Mouse (Mus musculus) intestine, embryonic 15.5 days (tissue): Measurements from ENCODE around the gene L3mbtl1. TPM values are rescaled to one million over a fixed set of nuclear protein-coding genes. Genes with fewer than 3 reads are reported as not detected.

Experiments used
- ATAC-seq: fragments of 200-750 bp; cut with Nextera tagmentation; 2 replicates; pipeline ENCODE4 v1.8.0; 2017; ENCODE audit warnings: moderate TSS enrichment, moderate library complexity
- H3K27ac ChIP-seq: fragments of 300-500 bp; sonication (generic); 2 replicates; pipeline ENCODE4 v1.5.1; 2015; ENCODE audit warnings: mild to moderate bottlenecking, inconsistent platforms
- H3K27me3 ChIP-seq: fragments of 300-500 bp; sonication (generic); replicated peaks from 2 replicates; pipeline ENCODE4 v1.6.1; 2015; ENCODE audit warnings: inconsistent platforms
- H3K36me3 ChIP-seq: fragments of 300-500 bp; sonication (generic); 2 replicates; pipeline ENCODE4 v1.6.1; 2015; ENCODE audit warnings: inconsistent platforms
- H3K4me1 ChIP-seq: fragments of 300-500 bp; sonication (generic); replicated peaks from 2 replicates; pipeline ENCODE4 v1.6.1; 2015; ENCODE audit warnings: inconsistent platforms
- H3K4me2 ChIP-seq: fragments of 300-500 bp; sonication (generic); replicated peaks from 2 replicates; pipeline ENCODE4 v1.6.1; 2015; ENCODE audit warnings: mild to moderate bottlenecking, inconsistent platforms
- H3K4me3 ChIP-seq: fragments of 300-500 bp; sonication (generic); replicated peaks from 2 replicates; pipeline ENCODE4 v1.5.1; 2015; ENCODE audit warnings: inconsistent platforms
- H3K9ac ChIP-seq: fragments of 300-500 bp; sonication (generic); 2 replicates; pipeline ENCODE4 v1.6.1; 2015; ENCODE audit warnings: inconsistent platforms
- H3K9me3 ChIP-seq: fragments of 300-500 bp; sonication (generic); 2 replicates; pipeline ENCODE4 v1.6.1; 2016; ENCODE audit warnings: inconsistent platforms
- WGBS: fragments of 180-500 bp; shearing (Covaris S2); methylation state at CpG from one replicate; pipeline ENCODE4 v1.1.7; 2015; 5-methylcytosine and 5-hydroxymethylcytosine counted together
- polyA plus RNA-seq: library from polyadenylated mRNA; unstranded; fragments of >200 nt; fragmentation: Nextera tagmentation; extraction: Ambion mirVana; gene quantifications from 2 replicates; pipeline ENCODE4 v1.2.1, GENCODE M21; 2015

L3mbtl1 gene
- polyA plus RNA-seq, 1 experiment from 2014 or later: 0.18 TPM

- WGBS: 85% methylated on average over 1 of the region's 1 CpGs
- Histone ChIP-seq H3K9ac (no peak overlapping the region), H3K9me3 (no peaks in the 10 kb centered on the region), H3K4me1 (0 out of 2 replicates have a peak, but pooled peaks cover 3% of the 10 kb centered on the region), H3K4me3 (no peak overlapping the region), H3K27ac (no peak overlapping the region), H3K36me3 (no peaks in the 10 kb centered on the region), H3K4me2 (no peak overlapping the region), H3K27me3 (no peaks in the 10 kb centered on the region)
- no peak for ATAC-seq
Measured at GRCm38 (mm10) chr2:163001071-163001470, 57.8 kb downstream of the L3mbtl1 start.

- Histone ChIP-seq H3K27ac (no peak overlapping the region), H3K9me3 (no peaks in the 10 kb centered on the region), H3K9ac (no peak overlapping the region), H3K36me3 (no peaks in the 10 kb centered on the region), H3K4me2 (no peak overlapping the region), H3K4me1 (no peaks in the 10 kb centered on the region), H3K4me3 (no peak overlapping the region), H3K27me3 (no peaks in the 10 kb centered on the region)
- 71% methylated on average over 4 of the region's 4 CpGs for WGBS
- no peak for ATAC-seq
Measured at GRCm38 (mm10) chr2:163007299-163007698, 64.0 kb downstream of the L3mbtl1 start.

- H3K4me3 ChIP-seq: peak within 1 kb of the TSS; percentile 72
- peak; percentile 98 for ATAC-seq
- H3K27ac ChIP-seq: peak within 1 kb of the TSS; percentile 54
- H3K4me2 ChIP-seq: peak within 1 kb of the TSS; percentile 50
- H3K9me3 ChIP-seq: no peaks in the 10 kb centered on the region
- H3K27me3 ChIP-seq: no peaks in the 10 kb centered on the region
- H3K36me3 ChIP-seq: no peaks in the 10 kb centered on the region
- H3K4me1 ChIP-seq: peaks cover 4% of the 10 kb centered on the region; the same call in 1 of the 2 replicates
- peak within 1 kb of the TSS; percentile 64 for H3K9ac ChIP-seq
- WGBS: under 1% methylated on average over 57 of the region's 57 CpGs
Measured at GRCm38 (mm10) chr2:163016916-163017743, 73.9 kb downstream of the L3mbtl1 start, which contains the start of gene Ift52. Gene Ift52 (plus strand): TSS chr2:163017354.

Other genes with a start within 250 kb of the L3mbtl1 start
- gene Srsf6, start 11.9 kb upstream of the L3mbtl1 start, polyA plus RNA-seq: 184 and 196 TPM in 2 replicates
- gene Sgk2, start 43.9 kb downstream of the L3mbtl1 start, polyA plus RNA-seq: 0.85 and 1.2 TPM in 2 replicates
- gene Ift52, start 73.9 kb downstream of the L3mbtl1 start, polyA plus RNA-seq: 44.0 and 47.7 TPM in 2 replicates
- gene Mybl2, start 111.2 kb downstream of the L3mbtl1 start, polyA plus RNA-seq: 25.0 and 26.2 TPM in 2 replicates
- gene Gtsf1l, start 144.4 kb downstream of the L3mbtl1 start, polyA plus RNA-seq: not detected in 2 replicates